Mouse (Mus musculus): ENCODE data around the gene Tmem184b. TPM values are rescaled to one million over a fixed set of nuclear protein-coding genes. Genes with fewer than 3 reads are reported as not detected.

The Tmem184b gene
- polyA plus RNA-seq, 1 experiment = 25.1 TPM

DNA sequence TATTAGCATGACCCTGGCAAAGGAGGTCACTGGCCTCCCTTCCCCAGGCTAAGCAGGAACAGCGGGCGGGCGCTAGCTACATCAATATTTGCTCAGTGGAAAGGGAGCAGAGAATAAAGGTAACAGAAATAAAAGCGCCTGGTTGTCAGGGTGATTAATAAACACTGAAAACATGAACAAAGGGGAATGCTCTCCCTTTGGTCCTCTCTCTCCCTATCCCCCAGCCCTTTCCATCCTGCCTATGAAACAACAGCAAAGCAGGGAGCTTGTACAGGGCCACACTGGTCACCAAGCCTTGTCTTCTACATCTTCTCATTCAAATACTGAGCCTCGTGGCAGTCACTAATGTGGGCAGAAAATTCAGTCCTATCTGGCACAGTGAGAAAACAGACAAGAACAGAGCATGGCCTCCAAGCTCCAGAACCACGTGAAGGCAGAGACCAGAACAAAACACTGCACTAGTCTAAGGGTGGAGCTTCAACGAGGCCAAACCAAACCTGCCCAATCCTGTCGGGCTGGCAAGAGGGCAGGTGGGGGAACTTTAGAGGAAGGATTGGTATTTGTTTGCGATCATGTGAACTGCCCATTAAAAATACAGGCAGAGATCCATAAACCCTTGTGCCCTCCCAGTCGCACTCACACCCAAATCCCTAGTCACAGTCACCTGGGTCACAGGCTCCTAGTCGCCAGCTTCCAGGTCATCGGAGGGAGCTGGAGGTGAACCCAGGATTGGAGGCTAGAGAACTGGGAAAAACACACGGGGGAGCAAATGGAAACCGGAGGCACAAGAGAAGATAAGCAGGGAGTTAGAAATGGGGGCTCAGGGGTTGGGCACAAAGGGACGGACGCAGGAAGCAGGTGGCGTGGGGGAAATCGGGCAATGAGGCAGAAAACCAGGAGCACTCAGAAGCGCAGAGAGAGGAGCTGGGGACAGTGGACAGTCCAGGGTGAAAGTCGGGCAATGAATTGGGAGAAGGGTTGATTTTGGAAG lies 76.1 kb downstream of the Tmem184b start:
- no peak for TF ChIP-seq GATA1 (IDR thresholded peaks at IDR 0.05; ENCODE audit: low read length)

DNA sequence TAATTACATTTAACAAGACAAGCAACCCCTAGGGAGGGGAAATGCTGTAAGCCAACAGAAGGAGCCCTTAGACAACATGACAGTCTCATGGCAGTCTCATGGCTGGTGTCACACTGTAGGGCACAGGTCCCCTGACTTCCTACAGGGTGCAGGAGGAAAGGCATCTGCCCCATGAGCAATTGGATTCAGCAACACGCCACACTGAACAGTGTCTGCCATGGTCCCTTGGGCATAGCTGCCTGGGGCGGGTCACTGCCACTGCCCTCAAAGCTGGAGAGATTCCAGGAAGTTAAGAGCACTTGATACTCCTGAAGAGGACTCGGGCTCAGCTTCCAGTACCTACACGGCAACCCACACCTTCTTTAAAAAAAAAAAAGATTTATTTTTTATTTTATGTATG lies 77.1 kb downstream of the Tmem184b start:
- no peak for TF ChIP-seq GATA1 (IDR thresholded peaks at IDR 0.05; ENCODE audit: low read length)

DNA sequence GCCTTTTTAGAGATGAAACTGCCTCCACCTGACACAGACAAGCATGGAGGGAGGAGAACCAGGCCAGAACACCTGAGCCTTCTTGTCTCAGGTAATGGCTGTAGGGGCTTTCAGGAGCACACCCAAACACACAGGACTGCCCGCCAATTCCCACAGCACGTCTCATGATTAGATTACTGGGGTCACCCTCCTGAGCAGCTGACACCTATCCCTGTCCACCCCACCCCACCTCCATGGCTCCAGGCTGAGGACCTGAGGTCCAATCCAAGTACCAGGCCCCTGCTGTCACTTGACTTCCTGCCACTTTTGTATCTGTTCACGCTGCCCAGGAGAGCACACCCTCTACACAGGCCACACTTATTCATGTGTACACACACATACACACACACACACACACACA lies 77.6 kb downstream of the Tmem184b start:
- TF ChIP-seq GATA1 (IDR thresholded peaks at IDR 0.05; ENCODE audit: low read length) = no peak

DNA sequence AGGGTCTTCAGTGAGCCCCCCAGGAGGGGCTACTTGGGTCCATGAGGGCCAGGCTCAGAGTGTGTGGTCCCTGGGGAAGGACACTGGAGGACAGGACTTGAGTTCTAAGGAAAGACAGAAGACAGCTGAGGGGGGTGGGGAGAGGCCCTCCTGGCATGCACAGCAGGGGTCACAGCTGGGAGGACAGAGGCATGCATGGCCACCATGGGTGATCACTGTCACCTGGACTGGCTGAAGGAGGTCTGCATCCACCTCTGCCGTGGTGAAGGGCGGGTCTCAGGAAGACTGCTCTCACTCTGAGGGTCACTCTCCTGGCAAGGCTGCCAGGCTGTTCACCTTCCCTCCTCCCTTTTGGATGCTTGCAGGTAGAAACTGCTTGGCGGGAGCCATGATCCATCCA lies 79.0 kb downstream of the Tmem184b start:
- TF ChIP-seq GATA1 (IDR thresholded peaks at IDR 0.05; ENCODE audit: low read length) = no peak

DNA sequence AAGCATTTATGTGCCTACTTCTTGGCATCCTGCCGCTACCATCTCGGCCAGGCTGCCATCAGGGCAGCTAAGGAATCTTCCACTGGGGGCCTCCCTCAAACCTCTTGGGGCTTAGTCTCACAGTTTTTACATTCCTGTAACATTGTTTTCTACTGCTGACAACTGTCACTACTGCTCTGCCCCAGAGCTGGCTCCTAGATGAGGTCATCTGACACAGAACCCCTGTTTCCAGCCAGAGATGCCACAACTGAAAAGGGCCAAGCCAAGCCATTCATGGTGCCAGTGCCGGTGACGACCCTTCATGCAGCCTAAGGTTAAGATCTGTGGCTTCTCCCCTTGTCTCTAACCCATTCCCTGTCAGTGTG lies 79.6 kb downstream of the Tmem184b start:
- no peak for TF ChIP-seq GATA1 (IDR thresholded peaks at IDR 0.05; ENCODE audit: low read length)

DNA sequence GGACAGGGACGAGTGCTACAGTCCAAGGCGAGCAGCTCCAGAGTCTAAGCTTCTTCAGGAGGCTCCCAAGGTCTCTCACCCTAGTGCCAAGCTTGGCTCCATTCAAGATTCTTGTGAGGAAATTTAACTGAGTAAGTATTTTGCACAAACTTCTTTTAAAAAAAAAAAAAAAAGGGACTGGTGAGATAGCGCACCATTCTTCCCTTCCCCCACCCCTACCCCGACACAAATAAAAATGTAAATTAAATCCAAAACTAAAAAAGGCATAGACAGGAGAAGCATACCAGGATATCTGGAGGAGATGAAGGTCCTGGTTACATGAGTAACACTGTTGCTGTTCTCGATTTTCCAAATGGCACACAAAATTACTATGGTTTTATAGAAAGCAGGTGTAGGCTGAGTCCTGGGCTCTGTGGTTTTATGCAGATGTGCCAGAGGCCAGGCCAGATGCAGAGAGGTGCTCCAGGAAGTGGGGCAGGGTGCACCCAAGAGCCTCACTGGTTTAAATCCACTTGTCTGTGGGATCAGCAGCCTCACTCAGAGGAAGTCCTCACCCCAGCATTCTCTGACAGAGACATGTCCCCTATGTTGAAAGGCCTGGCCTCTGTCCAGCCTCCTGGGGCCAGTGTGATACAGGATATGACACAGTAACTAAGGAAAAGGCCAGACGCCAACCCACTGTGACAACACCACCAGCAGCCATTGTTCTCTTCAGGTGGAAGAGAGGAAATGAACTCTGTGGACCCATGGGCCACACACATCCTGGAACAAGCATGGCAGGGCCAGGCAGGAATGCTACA lies 80.2 kb downstream of the Tmem184b start:
- no peak for TF ChIP-seq GATA1 (IDR thresholded peaks at IDR 0.05; ENCODE audit: low read length)

DNA sequence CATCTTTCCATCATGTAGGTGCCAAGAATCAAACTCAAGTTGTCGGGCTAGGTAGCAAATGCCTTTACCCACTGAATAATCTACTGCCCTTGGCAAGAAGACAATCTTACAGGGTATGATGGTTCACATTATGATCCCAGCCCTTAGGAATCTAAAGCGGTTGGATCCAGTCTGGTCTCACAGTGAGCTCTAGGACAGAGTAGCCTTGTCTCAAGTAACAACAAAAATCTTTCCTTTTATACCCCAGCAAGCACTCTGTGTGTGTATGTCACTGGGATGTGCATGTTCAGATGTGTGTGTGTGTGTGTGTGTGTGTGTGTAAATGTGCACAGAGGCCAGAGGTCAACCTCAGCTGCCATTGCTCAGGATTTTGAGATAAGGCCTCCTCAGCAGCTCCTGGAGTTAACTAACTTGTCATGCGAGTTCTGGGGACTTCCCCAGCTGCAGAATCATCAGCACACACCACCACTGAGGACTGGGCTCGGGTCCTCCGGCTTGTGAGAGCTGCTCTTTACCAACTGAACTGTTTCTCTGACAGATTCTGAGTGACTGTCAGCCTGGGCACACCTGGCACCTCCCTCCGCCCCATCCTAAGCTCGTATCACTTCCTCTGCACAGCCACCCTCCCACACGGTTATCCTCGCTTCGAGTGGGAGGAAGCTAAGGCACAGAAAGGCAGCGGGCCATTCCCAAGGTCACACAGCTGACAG lies 80.9 kb downstream of the Tmem184b start:
- no peak for TF ChIP-seq GATA1 (IDR thresholded peaks at IDR 0.05; ENCODE audit: low read length)

DNA sequence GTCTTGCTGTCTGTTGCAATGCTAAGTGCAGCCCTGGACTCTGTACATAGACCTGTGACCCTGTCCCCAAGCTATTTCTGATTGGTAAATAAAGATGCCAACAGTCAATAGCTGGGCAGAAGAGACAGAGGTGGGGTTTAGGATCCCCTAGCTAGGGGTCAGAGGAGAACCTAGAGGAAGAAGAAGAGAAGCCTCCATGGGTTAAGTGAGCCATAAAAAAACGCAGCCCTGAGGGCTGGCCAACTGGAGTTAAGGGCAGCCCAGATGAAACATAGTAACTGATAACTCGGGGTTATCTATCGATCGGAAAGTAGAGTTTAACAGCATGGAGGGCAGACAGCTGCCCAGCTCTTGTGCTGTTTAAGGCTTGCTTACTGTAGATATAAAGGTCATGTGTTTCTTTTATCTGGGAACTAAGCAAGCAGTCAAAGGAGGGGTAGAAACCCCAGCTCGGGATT lies 81.6 kb downstream of the Tmem184b start:
- TF ChIP-seq GATA1 (IDR thresholded peaks at IDR 0.05; ENCODE audit: low read length) = peak; percentile 81

DNA sequence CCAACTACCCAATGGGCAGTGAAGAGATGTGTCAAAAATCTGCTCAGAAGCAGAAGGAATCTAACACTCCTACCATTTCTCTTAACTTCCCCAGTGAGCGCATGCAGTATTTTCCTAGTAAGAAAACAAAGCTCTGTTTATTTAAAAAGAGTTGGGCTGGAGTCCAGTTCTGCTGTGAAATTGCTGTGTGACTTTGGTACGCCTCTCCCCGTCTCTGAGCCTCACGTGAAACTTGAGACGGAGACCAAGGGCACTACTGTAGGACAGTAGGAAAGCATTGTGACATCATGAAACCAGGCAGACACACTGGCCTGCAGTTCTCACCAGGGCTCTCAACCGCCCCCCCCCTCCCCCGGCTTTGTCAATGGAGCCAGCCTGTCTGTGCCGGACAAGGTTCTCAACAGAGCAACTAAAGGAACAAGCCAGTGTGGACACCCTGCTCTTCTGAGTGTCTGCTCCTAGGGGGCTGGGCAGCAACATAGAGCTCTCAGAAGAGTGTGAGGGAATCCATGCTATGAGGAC lies 89.5 kb downstream of the Tmem184b start:
- no peak for TF ChIP-seq GATA1 (IDR thresholded peaks at IDR 0.05; ENCODE audit: low read length)

Other genes with a start within 250 kb of the Tmem184b start
- gene Sox10, start 238.3 kb downstream of the Tmem184b start, polyA plus RNA-seq (2012) = not detected in 2 replicates
- gene Pick1, start 174.4 kb downstream of the Tmem184b start, polyA plus RNA-seq (2012) = 17.0 and 20.7 TPM in 2 replicates
- 0.03 and 0.06 TPM in 2 replicates for gene Gm49486, start 174.2 kb downstream of the Tmem184b start, polyA plus RNA-seq (2012)
- not detected in 2 replicates for gene Slc16a8, start 148.8 kb downstream of the Tmem184b start, polyA plus RNA-seq (2012)
- gene Baiap2l2, start 118.0 kb downstream of the Tmem184b start, polyA plus RNA-seq (2012) = not detected in 2 replicates
- 25.1 and 27.0 TPM in 2 replicates for gene Pla2g6, start 75.2 kb downstream of the Tmem184b start, polyA plus RNA-seq (2012)
- gene Maff, start 56.9 kb downstream of the Tmem184b start, polyA plus RNA-seq (2012) = 3.6 and 4.1 TPM in 2 replicates
- not detected in 2 replicates for gene Csnk1e, start 52.0 kb upstream of the Tmem184b start, polyA plus RNA-seq (2012)
- gene Kcnj4, start 101.7 kb upstream of the Tmem184b start, polyA plus RNA-seq (2012) = not detected in 2 replicates
- not detected in 2 replicates for gene Kdelr3, start 112.8 kb upstream of the Tmem184b start, polyA plus RNA-seq (2012)
- gene Ddx17, start 143.2 kb upstream of the Tmem184b start, polyA plus RNA-seq (2012) = 65.7 and 86.5 TPM in 2 replicates
- gene Dmc1, start 201.5 kb upstream of the Tmem184b start, polyA plus RNA-seq (2012) = not detected in 2 replicates